Comparison of ENCODE assay signal across 8 mouse cellular contexts in the genomic region with DNA sequence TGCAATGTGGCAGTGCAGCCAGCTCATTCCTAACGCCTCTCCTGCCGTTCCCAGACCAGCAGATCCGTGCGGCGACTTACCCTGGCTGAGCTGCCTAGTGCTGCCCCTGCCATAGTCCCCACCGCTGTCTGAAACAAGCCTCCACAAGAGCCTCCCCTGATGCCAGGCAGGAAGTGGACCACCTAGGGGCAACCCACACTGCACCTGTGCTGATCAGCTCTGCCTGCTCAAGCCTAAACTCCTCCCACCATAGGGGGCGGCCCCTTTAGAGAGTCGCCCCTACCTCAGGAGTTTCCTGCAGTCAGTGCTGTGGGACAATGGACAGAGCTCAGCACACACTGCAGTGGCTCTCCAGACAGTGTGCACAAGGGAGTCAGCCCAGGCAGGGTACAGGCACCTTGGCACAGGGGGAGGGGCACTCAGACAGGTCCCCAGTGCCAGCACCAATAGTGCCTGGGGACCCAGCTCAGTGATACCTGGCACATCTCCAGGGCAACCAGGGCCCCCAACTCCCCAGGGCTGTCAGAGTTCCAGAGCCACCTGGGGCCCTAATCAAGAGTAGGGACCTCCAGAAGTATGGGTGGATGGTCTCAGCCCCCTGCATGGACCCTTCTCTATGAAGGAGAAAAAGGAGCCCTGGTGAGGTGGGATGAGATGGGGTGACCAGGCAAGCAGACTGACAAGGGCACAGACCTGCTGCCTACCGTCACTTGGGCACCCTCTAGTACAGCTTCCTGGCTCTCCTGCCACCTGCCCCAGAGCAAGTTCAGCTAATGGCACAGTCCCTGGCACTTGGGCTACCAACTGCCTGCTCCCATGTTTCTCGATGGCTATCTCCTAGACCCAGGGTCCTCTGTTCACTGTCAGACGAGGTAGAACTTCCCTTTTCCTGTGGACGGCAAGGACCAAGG. TPM values are rescaled to one million over a fixed set of nuclear protein-coding genes. Genes with fewer than 3 reads are reported as not detected.
DNase-seq lines count a peak whose midpoint lies in the region; ATAC-seq lines count a peak whose summit lies in the region.

No protein-coding gene starts in this region.

- H3K4me1 ChIP-seq in heart, embryonic 14.5 days (ENCODE audit: control insufficient read depth in 2 of 2, insufficient read depth in 2 of 2, low read length in 2 of 2), result peaks cover 14 to 29% of the 10 kb centered on the region in 2 experiments
- peaks cover 17% of the 10 kb centered on the region for H3K4me1 ChIP-seq in midbrain, embryonic 11.5 days (ENCODE audit: control insufficient read depth, insufficient read depth, low read length)
- H3K4me1 ChIP-seq in midbrain, embryonic 14.5 days (ENCODE audit: control insufficient read depth, insufficient read depth, low read length), result peaks cover 18% of the 10 kb centered on the region
- peaks cover 28% of the 10 kb centered on the region for H3K4me1 ChIP-seq in limb, embryonic 13.5 days

- no peak for DNase-seq in heart, postnatal 4 days
- DNase-seq in midbrain, embryonic 11.5 days (ENCODE audit: low spot score, missing footprints), result peak; percentile 80
- no peak for DNase-seq in midbrain, embryonic 14.5 days
- DNase-seq in thymus, postnatal 36 days, result peak; percentile 47 to 73
- no peak for DNase-seq in cerebellum, adult 9-11 months

- no peak overlapping the region; a peak in 1 of 4 replicates for H3K4me3 ChIP-seq in heart, embryonic 14.5 days (ENCODE audit: control insufficient read depth in 1 of 2, insufficient read depth in 1 of 2, low read depth in 1 of 2, low read length in 2 of 2)
- no peak overlapping the region for H3K4me3 ChIP-seq in midbrain, embryonic 11.5 days (ENCODE audit: low read depth, low read length)
- no peak overlapping the region for H3K4me3 ChIP-seq in midbrain, embryonic 14.5 days (replicated peaks; ENCODE audit: low read depth, low read length)
- no peak overlapping the region for H3K4me3 ChIP-seq in limb, embryonic 13.5 days

- no peak for ATAC-seq in heart, embryonic 14.5 days (ENCODE audit: insufficient number of reproducible peaks, insufficient read depth, low FRiP score, low read depth)
- no peak for ATAC-seq in midbrain, embryonic 11.5 days (ENCODE audit: low FRiP score)
- no peak for ATAC-seq in midbrain, embryonic 14.5 days (ENCODE audit: low FRiP score, low TSS enrichment)
- no peak for ATAC-seq in limb, embryonic 13.5 days (ENCODE audit: low FRiP score, low read depth)
- no peak for ATAC-seq in erythroid progenitor cell, adult 5-6 weeks (replicated peaks; ENCODE audit: low FRiP score, poor library complexity, severe bottlenecking)

- H3K27me3 ChIP-seq in heart, embryonic 14.5 days (ENCODE audit: control insufficient read depth, insufficient read depth, low read length), result no peaks in the 10 kb centered on the region
- H3K27me3 ChIP-seq in midbrain, embryonic 11.5 days (ENCODE audit: control insufficient read depth, insufficient read depth, low read length), result no peaks in the 10 kb centered on the region
- no peaks in the 10 kb centered on the region for H3K27me3 ChIP-seq in midbrain, embryonic 14.5 days (ENCODE audit: control insufficient read depth, insufficient read depth, low read length)
- H3K27me3 ChIP-seq in limb, embryonic 13.5 days, result no peaks in the 10 kb centered on the region

- WGBS in heart, embryonic 14.5 days, result 68% methylated on average over 12 of the region's 12 CpGs
- 77% methylated on average over 12 of the region's 12 CpGs for WGBS in midbrain, embryonic 11.5 days
- 75% methylated on average over 12 of the region's 12 CpGs for WGBS in midbrain, embryonic 14.5 days
- 75% methylated on average over 12 of the region's 12 CpGs for WGBS in limb, embryonic 13.5 days

- no peak overlapping the region for H3K27ac ChIP-seq in heart, embryonic 14.5 days (replicated peaks in 1 of 2; ENCODE audit: control insufficient read depth in 1 of 2, insufficient read depth in 1 of 2, low read depth in 2 of 2, low read length in 2 of 2)
- H3K27ac ChIP-seq in midbrain, embryonic 11.5 days (ENCODE audit: low read depth, low read length), result no peak overlapping the region
- H3K27ac ChIP-seq in midbrain, embryonic 14.5 days (replicated peaks; ENCODE audit: low read depth, low read length), result no peak overlapping the region
- H3K27ac ChIP-seq in limb, embryonic 13.5 days, result peak overlapping the region; percentile 28; the same call in 1 of the 2 replicates

- H3K4me2 ChIP-seq in heart, embryonic 14.5 days (ENCODE audit: low read length), result peak overlapping the region; percentile 44; the same call in 1 of the 2 replicates
- no peak overlapping the region for H3K4me2 ChIP-seq in midbrain, embryonic 11.5 days
- H3K4me2 ChIP-seq in midbrain, embryonic 14.5 days (ENCODE audit: low read length), result no peak overlapping the region
- peak overlapping the region; percentile 4 for H3K4me2 ChIP-seq in limb, embryonic 13.5 days (replicated peaks)

- H3K36me3 ChIP-seq in heart, embryonic 14.5 days (ENCODE audit: control insufficient read depth, insufficient read depth, low read length), result peaks cover 42% of the 10 kb centered on the region
- no peaks in the 10 kb centered on the region; the same call in none of the 2 replicates for H3K36me3 ChIP-seq in midbrain, embryonic 11.5 days (ENCODE audit: control insufficient read depth, insufficient read depth, low read length)
- peaks cover 29% of the 10 kb centered on the region for H3K36me3 ChIP-seq in midbrain, embryonic 14.5 days (ENCODE audit: control insufficient read depth, insufficient read depth, low read length)
- H3K36me3 ChIP-seq in limb, embryonic 13.5 days, result peaks cover 52% of the 10 kb centered on the region

- H3K9me3 ChIP-seq in heart, embryonic 14.5 days (ENCODE audit: control insufficient read depth, low read length), result no peaks in the 10 kb centered on the region
- no peaks in the 10 kb centered on the region for H3K9me3 ChIP-seq in midbrain, embryonic 11.5 days (ENCODE audit: control insufficient read depth, low read length)
- H3K9me3 ChIP-seq in midbrain, embryonic 14.5 days (ENCODE audit: control insufficient read depth, low read length), result no peaks in the 10 kb centered on the region
- no peaks in the 10 kb centered on the region for H3K9me3 ChIP-seq in limb, embryonic 13.5 days

- H3K9ac ChIP-seq in heart, embryonic 14.5 days (ENCODE audit: low read length), result 0 out of 2 replicates have a peak overlapping the region, but pooled peaks have one; percentile 12
- H3K9ac ChIP-seq in midbrain, embryonic 11.5 days (ENCODE audit: low read length), result no peak overlapping the region
- H3K9ac ChIP-seq in midbrain, embryonic 14.5 days (replicated peaks; ENCODE audit: low read length), result no peak overlapping the region
- no peak overlapping the region for H3K9ac ChIP-seq in limb, embryonic 13.5 days

RNA-seq across cellular contexts. Expression of a gene that starts 5.2 kb away (rescaled TPM):
- polyA plus RNA-seq in heart, embryonic 14.5 days (2014; fragmentation: Nextera tagmentation; extraction: Ambion mirVana), result 119 and 141 TPM in 2 replicates
- total RNA-seq in heart, postnatal 4 days (2021), result 10 to 100 TPM; 93.6 to 95.0 TPM
- polyA plus RNA-seq in midbrain, embryonic 11.5 days (2014; fragmentation: Nextera tagmentation; extraction: Ambion mirVana), result 90.8 and 109 TPM in 2 replicates
- 128 and 151 TPM in 2 replicates for polyA plus RNA-seq in midbrain, embryonic 14.5 days (2014; fragmentation: Nextera tagmentation; extraction: Ambion mirVana)
- 80.9 and 83.0 TPM in 2 replicates for polyA plus RNA-seq in limb, embryonic 13.5 days (2015; fragmentation: Nextera tagmentation; extraction: Ambion mirVana)
- total RNA-seq in erythroid progenitor cell, adult 5-6 weeks (2015; ENCODE audit: low replicate concordance), result 44.7 and 49.0 TPM in 2 replicates
- 5.5 and 30.7 TPM in 2 replicates for total RNA-seq in erythroid progenitor cell, adult 5-6 weeks (2017; ENCODE audit: low replicate concordance)

RNA-seq across cellular contexts. Expression of a gene that starts 7.8 kb away (rescaled TPM):
- polyA plus RNA-seq in heart, embryonic 14.5 days (2014; fragmentation: Nextera tagmentation; extraction: Ambion mirVana), result 3.5 and 5.0 TPM in 2 replicates
- 10 to 100 TPM in 1 of 2 experiments, 1 to 10 TPM in 1; 9.6 to 10.4 TPM for total RNA-seq in heart, postnatal 4 days (2021)
- polyA plus RNA-seq in midbrain, embryonic 11.5 days (2014; fragmentation: Nextera tagmentation; extraction: Ambion mirVana), result 3.1 and 3.2 TPM in 2 replicates
- 4.9 and 5.0 TPM in 2 replicates for polyA plus RNA-seq in midbrain, embryonic 14.5 days (2014; fragmentation: Nextera tagmentation; extraction: Ambion mirVana)
- 9.3 and 10.0 TPM in 2 replicates for polyA plus RNA-seq in limb, embryonic 13.5 days (2015; fragmentation: Nextera tagmentation; extraction: Ambion mirVana)
- 8.4 and 9.4 TPM in 2 replicates for total RNA-seq in erythroid progenitor cell, adult 5-6 weeks (2015; ENCODE audit: low replicate concordance)
- 9.9 and 14.1 TPM in 2 replicates for total RNA-seq in erythroid progenitor cell, adult 5-6 weeks (2017; ENCODE audit: low replicate concordance)

RNA-seq across cellular contexts. Expression of a gene that starts 17.8 kb away (rescaled TPM):
- 65.9 and 67.1 TPM in 2 replicates for polyA plus RNA-seq in heart, embryonic 14.5 days (2014; fragmentation: Nextera tagmentation; extraction: Ambion mirVana)
- total RNA-seq in heart, postnatal 4 days (2021), result 10 to 100 TPM; 27.0 to 30.4 TPM
- polyA plus RNA-seq in midbrain, embryonic 11.5 days (2014; fragmentation: Nextera tagmentation; extraction: Ambion mirVana), result 60.2 and 62.3 TPM in 2 replicates
- 62.1 and 67.6 TPM in 2 replicates for polyA plus RNA-seq in midbrain, embryonic 14.5 days (2014; fragmentation: Nextera tagmentation; extraction: Ambion mirVana)
- 83.9 and 92.0 TPM in 2 replicates for polyA plus RNA-seq in limb, embryonic 13.5 days (2015; fragmentation: Nextera tagmentation; extraction: Ambion mirVana)
- total RNA-seq in erythroid progenitor cell, adult 5-6 weeks (2015; ENCODE audit: low replicate concordance), result 8.8 and 10.5 TPM in 2 replicates
- total RNA-seq in erythroid progenitor cell, adult 5-6 weeks (2017; ENCODE audit: low replicate concordance), result 2.3 and 6.9 TPM in 2 replicates

RNA-seq across cellular contexts. Expression of a gene that starts 17.8 kb away (rescaled TPM):
- polyA plus RNA-seq in heart, embryonic 14.5 days (2014; fragmentation: Nextera tagmentation; extraction: Ambion mirVana), result 2.6 and 3.6 TPM in 2 replicates
- total RNA-seq in heart, postnatal 4 days (2021), result 1 to 10 TPM; 2.6 to 2.9 TPM
- 5.4 and 6.9 TPM in 2 replicates for polyA plus RNA-seq in midbrain, embryonic 11.5 days (2014; fragmentation: Nextera tagmentation; extraction: Ambion mirVana)
- 4.9 and 5.0 TPM in 2 replicates for polyA plus RNA-seq in midbrain, embryonic 14.5 days (2014; fragmentation: Nextera tagmentation; extraction: Ambion mirVana)
- 7.6 and 8.8 TPM in 2 replicates for polyA plus RNA-seq in limb, embryonic 13.5 days (2015; fragmentation: Nextera tagmentation; extraction: Ambion mirVana)
- not detected in 2 replicates for total RNA-seq in erythroid progenitor cell, adult 5-6 weeks (2015; ENCODE audit: low replicate concordance)
- total RNA-seq in erythroid progenitor cell, adult 5-6 weeks (2017; ENCODE audit: low replicate concordance), result 1.4 TPM in 1 of 2 replicates, not detected in the other

RNA-seq across cellular contexts. Expression of a gene that starts 20.9 kb away (rescaled TPM):
- 0.88 and 1.4 TPM in 2 replicates for polyA plus RNA-seq in heart, embryonic 14.5 days (2014; fragmentation: Nextera tagmentation; extraction: Ambion mirVana)
- total RNA-seq in heart, postnatal 4 days (2021), result 1 to 10 TPM in 1 of 2 experiments, under 1 TPM in 1; 0.79 to 1.2 TPM
- 1.9 and 2.2 TPM in 2 replicates for polyA plus RNA-seq in midbrain, embryonic 11.5 days (2014; fragmentation: Nextera tagmentation; extraction: Ambion mirVana)
- polyA plus RNA-seq in midbrain, embryonic 14.5 days (2014; fragmentation: Nextera tagmentation; extraction: Ambion mirVana), result 2.5 and 2.6 TPM in 2 replicates
- 3.7 and 5.6 TPM in 2 replicates for polyA plus RNA-seq in limb, embryonic 13.5 days (2015; fragmentation: Nextera tagmentation; extraction: Ambion mirVana)
- total RNA-seq in erythroid progenitor cell, adult 5-6 weeks (2015; ENCODE audit: low replicate concordance), result 0.72 and 1.7 TPM in 2 replicates
- 0.64 and 5.4 TPM in 2 replicates for total RNA-seq in erythroid progenitor cell, adult 5-6 weeks (2017; ENCODE audit: low replicate concordance)

Comparison
In these comparisons a context has a peak if more than half of its experiments do, and no peak if none do; other contexts are left out.
1. DNase-seq: peak in midbrain, embryonic 11.5 days (single experiment) and thymus, postnatal 36 days (2 of 2); none in heart, postnatal 4 days (single experiment), midbrain, embryonic 14.5 days (single experiment) and cerebellum, adult 9-11 months (single experiment).
2. H3K4me2 ChIP-seq: peak in heart, embryonic 14.5 days (single experiment) and limb, embryonic 13.5 days (single experiment); none in midbrain, embryonic 11.5 days (single experiment) and midbrain, embryonic 14.5 days (single experiment).